Mouse (Mus musculus) duodenum, adult 2 months (tissue): ENCODE measurements around the gene Olfr1228. TPM values are rescaled to one million over a fixed set of nuclear protein-coding genes. Genes with fewer than 3 reads are reported as not detected.

Experiments used
- polyA plus RNA-seq: library from polyadenylated mRNA; depleted of rRNA; stranded (reverse); fragments of >200 nt; gene quantifications from 2 replicates; pipeline ENCODE4 v1.2.3, GENCODE M21; 2012; ENCODE audit warnings: low replicate concordance; rRNA removed

The Olfr1228 gene
- polyA plus RNA-seq: not detected in 2 replicates

DNA sequence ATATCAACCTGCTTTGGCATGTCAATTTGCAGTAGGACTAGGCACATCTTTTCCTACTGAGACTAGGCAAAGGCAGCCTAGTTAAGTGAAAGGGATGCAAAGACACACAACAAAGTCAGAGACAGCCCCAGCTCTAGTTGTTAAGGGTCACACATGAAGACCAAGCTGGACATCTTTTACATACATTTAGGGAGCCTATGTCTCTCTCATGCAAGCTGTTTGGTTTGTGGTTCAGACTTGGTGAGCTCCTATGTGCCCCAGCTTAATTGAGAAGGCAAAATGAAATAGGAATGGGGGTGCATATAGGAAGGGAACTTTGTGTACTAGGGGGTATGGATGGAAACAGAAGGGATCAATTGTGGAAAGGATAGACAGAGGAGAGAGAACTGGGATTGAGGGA lies at the start of gene Olfr1228:
Olfr1228 (minus strand) TSS at position 101 of the 400 bp plus-strand sequence.

DNA sequence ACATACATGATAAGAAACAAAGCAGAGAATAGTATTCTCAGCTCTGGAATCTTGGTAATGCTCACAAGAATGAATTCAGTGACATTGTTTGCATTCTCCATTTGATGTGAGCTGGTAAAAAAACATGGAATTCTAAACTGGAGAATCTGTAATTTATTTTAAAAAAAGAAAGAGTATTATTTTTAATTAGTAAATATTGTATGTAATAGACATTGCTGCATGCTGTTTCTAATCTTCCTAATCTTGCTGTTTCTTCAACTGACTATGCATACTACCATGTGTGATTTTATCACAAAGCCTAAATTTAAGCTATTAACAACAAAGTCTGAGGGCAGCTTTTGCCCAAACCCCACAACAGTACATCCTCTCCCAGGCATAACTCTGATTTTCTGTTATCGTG lies 43.3 kb upstream of the Olfr1228 start, which contains the start of gene Olfr1230:
Olfr1230 (minus strand) TSS at position 101 of the 400 bp plus-strand sequence.

DNA sequence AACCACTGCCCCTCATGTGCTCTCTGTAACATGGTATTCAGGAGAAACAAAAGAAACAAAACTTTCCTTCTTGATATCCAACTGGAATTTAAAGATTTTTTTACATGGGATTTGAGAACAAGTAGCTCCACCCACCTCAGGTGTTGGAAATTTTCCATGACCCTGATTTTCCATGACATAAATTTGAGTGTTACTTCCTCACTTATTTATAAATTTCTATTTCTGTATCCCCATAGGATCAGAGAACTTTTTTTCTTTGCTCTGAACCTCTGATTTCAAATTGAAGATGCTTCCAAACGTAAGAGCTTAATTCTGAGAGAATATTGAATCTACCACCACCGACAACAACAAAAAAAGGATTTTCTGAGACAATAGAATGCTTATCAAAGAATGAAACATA lies 34.1 kb upstream of the Olfr1228 start, which contains the start of gene Olfr1229:
Olfr1229 (minus strand) TSS at position 101 of the 400 bp plus-strand sequence.

GRCm38 (mm10) chr2:89199948-89200347 lies 53.9 kb downstream of the Olfr1228 start, which contains the start of gene Olfr1226:
Gene Olfr1226, minus strand, starts transcription at chr2:89200048.

Other genes starting within 250 kb of the Olfr1228 start
- not detected in 2 replicates for gene Olfr1215, start 247.1 kb downstream of the Olfr1228 start, polyA plus RNA-seq
- not detected in 2 replicates for gene Olfr1216, start 235.7 kb downstream of the Olfr1228 start, polyA plus RNA-seq
- gene Olfr1217, start 222.0 kb downstream of the Olfr1228 start, polyA plus RNA-seq: not detected in 2 replicates
- gene Olfr1218, start 192.9 kb downstream of the Olfr1228 start, polyA plus RNA-seq: not detected in 2 replicates
- gene Olfr1219, start 170.5 kb downstream of the Olfr1228 start, polyA plus RNA-seq: not detected in 2 replicates
- not detected in 2 replicates for gene Olfr1220, start 147.2 kb downstream of the Olfr1228 start, polyA plus RNA-seq
- gene Olfr1221, start 136.8 kb downstream of the Olfr1228 start, polyA plus RNA-seq: not detected in 2 replicates
- not detected in 2 replicates for gene Olfr1222, start 121.0 kb downstream of the Olfr1228 start, polyA plus RNA-seq
- gene Olfr1223, start 102.5 kb downstream of the Olfr1228 start, polyA plus RNA-seq: not detected in 2 replicates
- not detected in 2 replicates for gene Olfr1224-ps1, start 90.0 kb downstream of the Olfr1228 start, polyA plus RNA-seq
- not detected in 2 replicates for gene Olfr1225, start 79.4 kb downstream of the Olfr1228 start, polyA plus RNA-seq
- not detected in 2 replicates for gene Olfr1226, start 54.0 kb downstream of the Olfr1228 start, polyA plus RNA-seq
- gene Olfr1229, start 34.0 kb upstream of the Olfr1228 start, polyA plus RNA-seq: not detected in 2 replicates
- not detected in 2 replicates for gene Olfr1230, start 43.2 kb upstream of the Olfr1228 start, polyA plus RNA-seq
- not detected in 2 replicates for gene Olfr1231, start 53.0 kb upstream of the Olfr1228 start, polyA plus RNA-seq
- not detected in 2 replicates for gene Olfr1232, start 75.6 kb upstream of the Olfr1228 start, polyA plus RNA-seq
- not detected in 2 replicates for gene Olfr1233, start 88.3 kb upstream of the Olfr1228 start, polyA plus RNA-seq
- gene Olfr1234, start 110.8 kb upstream of the Olfr1228 start, polyA plus RNA-seq: not detected in 2 replicates
- not detected in 2 replicates for gene Olfr1238, start 155.6 kb upstream of the Olfr1228 start, polyA plus RNA-seq
- gene Olfr1239, start 166.3 kb upstream of the Olfr1228 start, polyA plus RNA-seq: not detected in 2 replicates
- gene Olfr1240, start 188.9 kb upstream of the Olfr1228 start, polyA plus RNA-seq: not detected in 2 replicates
- gene Olfr1241, start 233.1 kb upstream of the Olfr1228 start, polyA plus RNA-seq: not detected in 2 replicates
- not detected in 2 replicates for gene Olfr1242, start 244.3 kb upstream of the Olfr1228 start, polyA plus RNA-seq